Mouse (Mus musculus) ES-Bruce4 (cell line): ENCODE measurements around the gene Kcnq1. TPM values are rescaled to one million over a fixed set of nuclear protein-coding genes. Genes with fewer than 3 reads are reported as not detected.

Experiments
- H3K27ac ChIP-seq: 2 replicates; pipeline ENCODE4 v1.5.1; 2012; ENCODE audit warnings: low read length, inconsistent platforms; ENCODE audit not compliant: insufficient read depth
- H3K27me3 ChIP-seq: 2 replicates; pipeline ENCODE4 v1.6.1; 2012; ENCODE audit warnings: mild to moderate bottlenecking, low read length, inconsistent platforms; ENCODE audit not compliant: control insufficient read depth, poor library complexity, insufficient read depth, severe bottlenecking
- H3K36me3 ChIP-seq: 2 replicates; pipeline ENCODE4 v1.6.1; 2012; ENCODE audit warnings: inconsistent platforms, mild to moderate bottlenecking, low read length, moderate library complexity; ENCODE audit not compliant: control insufficient read depth, poor library complexity, insufficient read depth, severe bottlenecking
- H3K4me1 ChIP-seq: one replicate; pipeline ENCODE4 v1.8.1; 2011; ENCODE audit warnings: low read length; ENCODE audit not compliant: control insufficient read depth, insufficient read depth
- H3K4me3 ChIP-seq: 2 replicates; pipeline ENCODE4 v1.5.1; 2011; ENCODE audit warnings: low read depth, mild to moderate bottlenecking, low read length
- H3K9ac ChIP-seq: 2 replicates; pipeline ENCODE4 v1.6.1; 2012; ENCODE audit warnings: low read depth, mild to moderate bottlenecking, inconsistent platforms; ENCODE audit not compliant: poor library complexity, severe bottlenecking
- H3K9me3 ChIP-seq: replicated peaks from 2 replicates; pipeline ENCODE4 v1.6.1; 2012; ENCODE audit warnings: mild to moderate bottlenecking, low read length, inconsistent platforms; ENCODE audit not compliant: control insufficient read depth, poor library complexity, insufficient read depth, severe bottlenecking
- CTCF ChIP-seq: IDR thresholded peaks from one replicate; pipeline ENCODE4 v1.8.1; 2011; ENCODE audit warnings: low read depth, low read length
- EP300 ChIP-seq: IDR thresholded peaks from 2 replicates; pipeline ENCODE4 v1.6.1; 2011; ENCODE audit warnings: low read depth, low read length; ENCODE audit not compliant: insufficient read depth
- POLR2A ChIP-seq: IDR thresholded peaks from one replicate; pipeline ENCODE4 v1.8.1; 2011; ENCODE audit warnings: low read length; ENCODE audit not compliant: insufficient read depth
- polyA plus RNA-seq: library from polyadenylated mRNA; stranded (reverse); fragments of >200 nt; gene quantifications from 2 replicates; pipeline ENCODE4 v1.2.4, GENCODE M21; 2011; ENCODE audit warnings: low read depth; ENCODE audit not compliant: missing spikeins, insufficient read depth, insufficient read length

Gene Kcnq1
- polyA plus RNA-seq, 1 experiment, result not detected

DNA sequence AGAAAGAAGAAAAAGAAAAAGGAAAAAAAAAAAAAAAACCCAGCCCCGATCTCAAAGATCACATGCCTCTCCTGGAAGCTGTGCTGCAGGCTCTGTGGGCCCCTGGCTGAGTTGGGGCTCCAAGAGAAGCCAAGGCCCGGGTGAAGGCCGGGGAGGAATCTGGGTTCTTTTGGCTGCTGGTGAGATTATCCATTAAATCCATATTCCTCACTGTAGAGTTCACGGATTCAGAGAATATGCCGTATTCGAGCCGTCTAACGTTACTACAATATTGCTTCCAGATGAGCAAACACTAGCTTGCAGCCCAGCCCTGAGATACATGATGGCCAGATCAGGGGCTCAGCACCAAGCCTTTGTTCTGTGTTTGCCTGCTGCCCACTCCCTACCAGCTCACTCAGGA is 204.7 kb downstream of the Kcnq1 start:
- Histone ChIP-seq H3K27ac (no peak overlapping the region), H3K9ac (no peak overlapping the region), H3K4me3 (no peak overlapping the region), H3K9me3 (peaks cover 2% of the 10 kb centered on the region; the same call in 1 of the 2 replicates), H3K27me3 (0 out of 2 replicates have a peak, but pooled peaks cover 2% of the 10 kb centered on the region), H3K4me1 (no peaks in the 10 kb centered on the region), H3K36me3 (no peaks in the 10 kb centered on the region)
- TF ChIP-seq CTCF (no peak), EP300 (no peak), POLR2A (no peak)

DNA sequence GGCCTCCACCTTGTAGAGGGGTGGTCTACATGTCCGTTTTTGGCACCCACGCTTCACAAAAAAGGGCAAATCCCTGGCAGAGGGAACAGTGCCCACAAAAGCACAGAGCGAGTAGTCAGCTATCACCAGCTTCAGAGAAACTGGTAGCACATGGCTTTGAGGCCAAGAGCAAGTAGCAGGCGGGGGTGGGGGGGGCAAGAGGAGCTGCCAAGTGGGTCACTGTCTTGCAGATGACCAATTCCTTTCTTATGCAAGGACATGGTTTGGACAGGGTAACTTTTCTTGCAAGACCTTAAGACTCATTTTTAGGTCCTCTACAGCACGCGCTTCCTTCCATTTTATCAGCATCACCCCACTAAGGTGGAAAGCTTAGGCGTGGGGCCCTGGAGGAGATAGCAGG is 205.3 kb downstream of the Kcnq1 start:
- Histone ChIP-seq H3K27ac (no peak overlapping the region), H3K27me3 (0 out of 2 replicates have a peak, but pooled peaks cover 2% of the 10 kb centered on the region), H3K36me3 (no peaks in the 10 kb centered on the region), H3K4me3 (no peak overlapping the region), H3K9ac (no peak overlapping the region), H3K9me3 (peaks cover 2% of the 10 kb centered on the region; the same call in 1 of the 2 replicates), H3K4me1 (no peaks in the 10 kb centered on the region)
- TF ChIP-seq CTCF, result no peak
- TF ChIP-seq EP300, result no peak
- no peak for TF ChIP-seq POLR2A

DNA sequence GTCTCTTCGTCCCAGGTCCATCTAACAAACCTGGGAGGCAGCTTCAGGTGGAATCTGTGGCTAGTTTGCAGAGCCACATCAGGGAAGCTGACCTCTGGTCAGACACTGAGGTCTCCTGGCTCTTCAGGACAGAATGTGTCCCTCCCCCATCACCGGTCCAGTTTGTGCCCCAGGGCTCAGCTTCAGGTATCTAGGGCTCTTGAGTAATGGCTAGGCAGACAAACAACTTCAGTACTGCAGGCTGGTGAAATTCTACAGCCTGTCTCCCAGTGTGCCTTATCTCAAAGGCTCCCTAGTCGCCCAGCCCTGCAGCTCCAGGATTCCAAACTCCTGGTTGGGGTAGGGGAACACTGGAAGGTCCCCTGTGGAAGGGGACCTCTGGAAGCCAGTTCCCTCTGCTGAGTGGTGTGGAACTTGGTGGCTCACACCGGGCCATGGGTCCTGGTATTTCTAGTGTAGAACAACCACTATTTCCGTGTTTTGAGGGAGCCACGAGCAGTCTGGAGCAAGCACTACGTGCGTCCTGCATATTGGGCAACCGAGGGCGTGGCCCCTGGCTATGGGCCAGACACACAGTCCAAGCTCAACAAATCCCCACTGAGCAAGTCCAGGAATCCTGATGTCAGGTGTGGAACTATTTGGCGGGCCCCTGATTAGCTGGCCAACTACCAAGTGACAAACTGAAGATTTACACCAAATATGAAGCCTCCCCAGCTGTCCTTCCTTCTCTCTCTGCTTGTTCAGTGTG is 207.6 kb downstream of the Kcnq1 start:
- TF ChIP-seq EP300 (no peak), POLR2A (no peak), CTCF (no peak)
- Histone ChIP-seq H3K9me3 (peaks cover 2% of the 10 kb centered on the region; the same call in 1 of the 2 replicates), H3K27ac (no peak overlapping the region), H3K4me1 (no peaks in the 10 kb centered on the region), H3K36me3 (no peaks in the 10 kb centered on the region), H3K4me3 (no peak overlapping the region), H3K27me3 (0 out of 2 replicates have a peak, but pooled peaks cover 2% of the 10 kb centered on the region), H3K9ac (no peak overlapping the region)

DNA sequence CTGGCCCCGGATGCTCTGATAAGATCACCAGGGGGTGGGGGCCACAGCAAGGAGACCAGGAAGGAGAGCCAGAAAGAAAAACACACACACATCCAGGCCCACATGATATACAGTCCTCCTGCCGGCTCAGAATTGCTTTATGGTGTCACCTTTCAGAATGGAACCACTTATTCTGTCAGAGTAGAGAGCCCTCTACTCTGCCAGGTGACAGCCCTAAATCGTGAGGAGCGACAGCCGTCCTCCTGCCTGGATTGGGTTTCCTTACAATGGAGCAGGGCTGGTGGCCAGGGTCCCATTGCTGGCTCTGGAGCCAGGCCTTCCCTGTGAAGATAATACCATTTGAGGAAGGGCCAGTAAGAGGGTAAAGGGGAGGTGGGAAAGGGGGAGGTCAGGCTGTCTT is 212.3 kb downstream of the Kcnq1 start:
- Histone ChIP-seq H3K27ac (no peak overlapping the region), H3K9me3 (no peaks in the 10 kb centered on the region), H3K9ac (no peak overlapping the region), H3K36me3 (no peaks in the 10 kb centered on the region), H3K4me1 (no peaks in the 10 kb centered on the region), H3K4me3 (no peak overlapping the region), H3K27me3 (0 out of 2 replicates have a peak, but pooled peaks cover 3% of the 10 kb centered on the region)
- TF ChIP-seq CTCF, result no peak
- no peak for TF ChIP-seq POLR2A
- TF ChIP-seq EP300, result no peak

DNA sequence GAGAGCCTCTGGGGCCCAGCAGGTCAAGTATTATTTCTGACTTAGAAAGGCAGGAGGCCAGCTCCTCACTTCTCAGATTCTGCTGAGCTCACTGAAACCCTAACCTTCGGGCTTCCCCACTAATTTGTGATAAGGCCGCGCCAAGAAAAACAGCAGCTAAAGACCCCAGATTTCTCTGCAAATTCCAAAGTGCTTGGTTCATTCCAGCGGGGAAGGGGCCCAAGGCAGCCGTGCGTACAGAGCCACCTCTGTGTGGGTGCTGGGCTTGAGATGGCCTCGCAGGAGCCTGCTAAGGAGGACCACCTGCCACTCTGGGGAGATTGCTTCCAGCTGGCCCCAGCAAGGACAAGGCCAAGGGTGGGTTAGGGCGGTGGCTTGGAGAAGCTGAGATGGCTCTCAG is 214.2 kb downstream of the Kcnq1 start:
- no peaks in the 10 kb centered on the region for H3K36me3 ChIP-seq
- H3K9me3 ChIP-seq, result no peaks in the 10 kb centered on the region
- H3K27me3 ChIP-seq, result 0 out of 2 replicates have a peak, but pooled peaks cover 2% of the 10 kb centered on the region
- no peaks in the 10 kb centered on the region for H3K4me1 ChIP-seq
- no peak overlapping the region for H3K4me3 ChIP-seq
- TF ChIP-seq POLR2A (no peak), EP300 (no peak), CTCF (no peak)
- no peak overlapping the region for H3K27ac ChIP-seq
- H3K9ac ChIP-seq, result no peak overlapping the region

DNA sequence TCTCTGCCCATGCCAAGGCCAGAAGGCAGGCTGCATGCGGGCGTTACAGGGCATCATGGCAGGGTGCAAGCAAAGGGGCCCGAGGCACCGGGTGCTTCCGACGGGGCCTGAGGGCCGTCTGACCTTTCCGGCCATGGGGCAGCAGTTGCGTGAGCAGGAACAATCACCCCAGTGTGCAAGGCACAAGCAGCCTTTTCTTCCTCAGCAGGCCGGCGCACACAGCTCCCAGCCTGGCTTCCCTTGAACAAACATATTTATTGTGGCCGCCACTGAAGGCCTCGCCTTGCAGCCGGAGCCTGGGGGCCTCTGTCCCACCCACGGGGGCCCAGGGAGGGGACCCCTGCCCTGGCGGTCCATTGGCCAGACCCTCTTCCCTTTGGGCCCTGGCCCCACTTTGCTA is 218.9 kb downstream of the Kcnq1 start:
- Histone ChIP-seq H3K27ac (no peak overlapping the region), H3K36me3 (no peaks in the 10 kb centered on the region), H3K4me3 (no peak overlapping the region), H3K4me1 (no peaks in the 10 kb centered on the region), H3K27me3 (0 out of 2 replicates have a peak, but pooled peaks cover 2% of the 10 kb centered on the region), H3K9ac (no peak overlapping the region), H3K9me3 (no peaks in the 10 kb centered on the region)
- TF ChIP-seq CTCF (no peak), POLR2A (no peak), EP300 (no peak)
